In genomic region chr5:24623986-24624821, GRCm38 (mm10) we compare ENCODE assay signal across 8 mouse cellular contexts. TPM values are rescaled to one million over a fixed set of nuclear protein-coding genes. Genes with fewer than 3 reads are reported as not detected.
A peak's percentile ranks its signal among the peaks of the same experiment; 100 is the strongest.
DNase-seq lines count a peak whose midpoint lies in the region; ATAC-seq and TF ChIP-seq lines count a peak whose summit lies in the region.

Gene Smarcd3, minus strand, starts transcription at chr5:24624411.

- H3K4me2 ChIP-seq in lung, embryonic 14.5 days = peak within 1 kb of the TSS; percentile 67
- peak within 1 kb of the TSS; percentile 68 for H3K4me2 ChIP-seq in hindbrain, embryonic 16.5 days (ENCODE audit: low read length)

- no peaks in the 10 kb centered on the region for H3K4me1 ChIP-seq in lung, embryonic 14.5 days (ENCODE audit: insufficient read depth)
- H3K4me1 ChIP-seq in hindbrain, embryonic 16.5 days (ENCODE audit: control insufficient read depth, insufficient read depth, low read depth, low read length) = peaks cover 30% of the 10 kb centered on the region

- DNase-seq in lung, embryonic 14.5 days = peak; percentile 71
- no peak for DNase-seq in lung, adult 18-20 months
- peak; percentile 47 to 55 for DNase-seq in cerebellum, postnatal 4 days (ENCODE audit: low spot score in 2 of 2)
- DNase-seq in gastrocnemius, adult 2 months = peak; percentile 62
- peak; percentile 81 to 84 for DNase-seq in left cerebral cortex, postnatal 25 days (ENCODE audit: low spot score in 2 of 2)
- peak; percentile 69 for DNase-seq in neural tube, embryonic 10.5 days (ENCODE audit: extremely low spot score, low spot score)
- DNase-seq in c-Kit-positive CD71-positive TER-119-positive erythroid progenitor cells, embryonic 14.5 days (ENCODE audit: low spot score) = no peak

- H3K4me3 ChIP-seq in lung, embryonic 14.5 days (ENCODE audit: low read depth, low read length) = peak within 1 kb of the TSS; percentile 46
- H3K4me3 ChIP-seq in gastrocnemius, adult 2 months = peak within 1 kb of the TSS; percentile 66
- H3K4me3 ChIP-seq in hindbrain, embryonic 16.5 days (ENCODE audit: low read length) = peak within 1 kb of the TSS; percentile 72

- ATAC-seq in lung, embryonic 14.5 days (ENCODE audit: insufficient read depth) = peak; percentile 64; the same call in 1 of the 2 replicates
- peak; percentile 89 for ATAC-seq in hindbrain, embryonic 16.5 days

- H3K9ac ChIP-seq in lung, embryonic 14.5 days = peak within 1 kb of the TSS; percentile 45
- H3K9ac ChIP-seq in hindbrain, embryonic 16.5 days (ENCODE audit: low read depth, low read length) = peak within 1 kb of the TSS; percentile 87

- no peak for TF ChIP-seq CTCF in lung, embryonic 14.5 days (IDR thresholded peaks at IDR 0.05; ENCODE audit: low read depth)
- no peak for TF ChIP-seq CTCF in gastrocnemius, adult 2 months (IDR thresholded peaks at IDR 0.05)

- 3% methylated on average over 37 of the region's 37 CpGs for whole genome bisulfite sequencing in lung, embryonic 14.5 days
- WGBS in hindbrain, embryonic 16.5 days = 2% methylated on average over 37 of the region's 37 CpGs

- peaks cover 18% of the 10 kb centered on the region for H3K27me3 ChIP-seq in lung, embryonic 14.5 days (ENCODE audit: insufficient read depth, low read length)
- H3K27me3 ChIP-seq in hindbrain, embryonic 16.5 days (replicated peaks; ENCODE audit: control insufficient read depth, insufficient read depth, low read length) = no peaks in the 10 kb centered on the region; the same call in 1 of the 2 replicates

- H3K27ac ChIP-seq in lung, embryonic 14.5 days (ENCODE audit: low read depth) = no peak within 1 kb of the TSS
- H3K27ac ChIP-seq in gastrocnemius, adult 2 months = peak within 1 kb of the TSS; percentile 43
- peak within 1 kb of the TSS; percentile 68 for H3K27ac ChIP-seq in hindbrain, embryonic 16.5 days (ENCODE audit: low read depth, low read length)

- no peaks in the 10 kb centered on the region for H3K36me3 ChIP-seq in lung, embryonic 14.5 days (ENCODE audit: insufficient read depth)
- no peaks in the 10 kb centered on the region for H3K36me3 ChIP-seq in hindbrain, embryonic 16.5 days (ENCODE audit: control insufficient read depth, insufficient read depth, low read length)

- no peaks in the 10 kb centered on the region for H3K9me3 ChIP-seq in lung, embryonic 14.5 days (ENCODE audit: low read depth, low read length)
- H3K9me3 ChIP-seq in hindbrain, embryonic 16.5 days (ENCODE audit: control insufficient read depth, low read length) = no peaks in the 10 kb centered on the region

- intact Hi-C loops in gastrocnemius, adult 2 months (cut with DNase I) = no loop called here
- intact Hi-C loops in left cerebral cortex, postnatal 25 days (cut with DNase I) = no loop called here

RNA-seq across cellular contexts. Expression of gene Smarcd3, which starts in this region (rescaled TPM):
- 37.2 and 39.1 TPM in 2 replicates for polyA plus RNA-seq in lung, embryonic 14.5 days (2014; fragmentation: Nextera tagmentation; extraction: Ambion mirVana)
- total RNA-seq in gastrocnemius, adult 2 months (2021) = 100 to 1,000 TPM; 172 to 203 TPM
- 128 and 133 TPM in 2 replicates for polyA plus RNA-seq in hindbrain, embryonic 16.5 days (2015; fragmentation: Nextera tagmentation; extraction: Ambion mirVana)
- total RNA-seq in left cerebral cortex, postnatal 25 days (2021) = 100 to 1,000 TPM in 1 of 2 experiments, 10 to 100 TPM in 1; 93.4 to 105 TPM

Comparison
In these comparisons a context has a peak if more than half of its experiments do, and no peak if none do; other contexts are left out.
1. DNase-seq: peak in lung, embryonic 14.5 days (single experiment), cerebellum, postnatal 4 days (2 of 2), gastrocnemius, adult 2 months (single experiment), left cerebral cortex, postnatal 25 days (2 of 2) and neural tube, embryonic 10.5 days (single experiment); none in lung, adult 18-20 months (0 of 2) and c-Kit-positive CD71-positive TER-119-positive erythroid progenitor cells, embryonic 14.5 days (single experiment).
2. Peak in every context shown above with its lines, with median percentiles within 50 percentile points of each other: H3K4me3 ChIP-seq.